Mouse (Mus musculus) forebrain, embryonic 15.5 days (tissue): ENCODE results near the gene Nup133. TPM values are rescaled to one million over a fixed set of nuclear protein-coding genes. Genes with fewer than 3 reads are reported as not detected.

Experiments used
- ATAC-seq: fragments of 200-750 bp; cut with Nextera tagmentation; replicated peaks from 2 replicates; pipeline ENCODE4 v1.8.0; 2017; ENCODE audit warnings: mild to moderate bottlenecking, moderate TSS enrichment, moderate library complexity
- H3K27ac ChIP-seq: fragments of 300-500 bp; sonication (generic); replicated peaks from 2 replicates; pipeline ENCODE4 v1.5.1; 2015; ENCODE audit warnings: mild to moderate bottlenecking, inconsistent platforms
- H3K27me3 ChIP-seq: fragments of 300-500 bp; sonication (generic); 2 replicates; pipeline ENCODE4 v1.6.1; 2015; ENCODE audit warnings: inconsistent platforms
- H3K36me3 ChIP-seq: fragments of 300-500 bp; sonication (generic); 2 replicates; pipeline ENCODE4 v1.6.1; 2015; ENCODE audit warnings: mild to moderate bottlenecking, inconsistent platforms
- H3K4me1 ChIP-seq: fragments of 300-500 bp; sonication (generic); 2 replicates; pipeline ENCODE4 v1.6.1; 2015; ENCODE audit warnings: inconsistent platforms
- H3K4me2 ChIP-seq: fragments of 300-500 bp; sonication (generic); replicated peaks from 2 replicates; pipeline ENCODE4 v1.6.1; 2015; ENCODE audit warnings: mild to moderate bottlenecking, inconsistent platforms
- H3K4me3 ChIP-seq: fragments of 300-500 bp; sonication (generic); 2 replicates; pipeline ENCODE4 v1.5.1; 2015; ENCODE audit warnings: mild to moderate bottlenecking, inconsistent platforms
- H3K9ac ChIP-seq: fragments of 300-500 bp; sonication (generic); replicated peaks from 2 replicates; pipeline ENCODE4 v1.6.1; 2015; ENCODE audit warnings: mild to moderate bottlenecking, inconsistent platforms
- H3K9me3 ChIP-seq: fragments of 300-500 bp; sonication (generic); 2 replicates; pipeline ENCODE4 v1.6.1; 2016; ENCODE audit warnings: inconsistent platforms
- WGBS: fragments of 180-500 bp; shearing (Covaris S2); methylation state at CpG from one replicate; pipeline ENCODE4 v1.1.7; 2015; ENCODE audit warnings: mixed read lengths; 5-methylcytosine and 5-hydroxymethylcytosine counted together
- polyA plus RNA-seq: library from polyadenylated mRNA; unstranded; fragments of >200 nt; fragmentation: Nextera tagmentation; extraction: Ambion mirVana; gene quantifications from 2 replicates; pipeline ENCODE4 v1.2.1, GENCODE M21; 2015

Gene Nup133
- 31.9 and 33.4 TPM in 2 replicates for polyA plus RNA-seq

DNA sequence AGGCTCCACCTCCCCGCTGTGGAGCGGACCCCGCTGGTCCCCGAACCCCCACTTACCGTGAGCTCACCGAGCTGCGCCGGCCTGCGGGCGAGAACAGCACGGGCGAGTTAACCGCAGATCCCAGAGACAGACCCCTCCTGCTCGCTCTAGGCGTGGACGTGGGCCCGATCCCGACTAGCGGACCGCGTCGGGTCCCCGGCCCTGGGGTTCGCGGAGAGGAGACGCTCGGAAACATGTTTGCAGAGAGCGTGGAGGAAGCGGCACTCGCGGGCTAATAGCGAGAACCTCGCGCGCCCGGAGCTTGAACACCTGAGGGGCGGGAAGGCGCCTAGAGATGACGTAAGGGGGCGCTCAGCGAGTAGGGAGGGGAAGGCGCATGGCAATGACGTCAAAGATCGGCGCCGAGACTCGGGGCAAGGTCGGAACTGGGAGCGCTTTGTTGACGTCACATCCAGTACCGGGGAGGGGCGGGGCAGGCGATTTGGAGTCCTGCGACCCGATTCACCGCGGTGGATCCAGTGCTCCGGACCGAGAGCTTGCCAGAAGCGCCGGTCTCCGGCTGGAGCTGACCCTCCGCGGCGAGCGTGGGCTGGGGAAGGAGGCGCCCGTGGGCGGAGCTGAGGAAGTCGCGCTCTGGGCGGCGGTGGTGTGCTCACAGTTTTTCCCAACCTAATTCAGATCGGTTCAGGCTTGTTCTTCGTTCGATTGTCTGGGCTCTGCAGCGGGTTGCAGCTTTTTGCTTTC lies at the start of gene Nup133:
Gene Nup133 (minus strand): TSS at position 324 of the 744 bp plus-strand sequence.
- ATAC-seq: peak; percentile 88
- under 1% methylated on average over 75 of the region's 77 CpGs for WGBS

DNA sequence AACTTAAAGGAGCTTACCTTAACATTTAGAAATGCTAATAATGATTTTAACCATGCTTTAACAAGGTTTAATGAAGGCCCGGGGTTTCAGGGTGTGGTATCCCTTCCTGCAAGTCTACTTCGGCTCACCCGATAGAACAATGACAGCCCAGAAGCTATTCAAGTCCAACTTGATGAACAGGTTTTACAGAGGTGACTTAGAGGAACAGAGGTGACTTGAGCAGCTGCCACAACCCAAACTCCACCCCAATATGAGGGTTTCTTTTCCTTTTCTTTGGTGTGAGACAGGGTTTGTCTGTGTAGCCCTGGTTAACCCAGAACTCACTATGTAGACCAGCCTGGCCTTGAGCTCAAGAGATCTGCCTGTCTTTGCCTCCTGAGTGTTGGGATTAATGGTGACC lies 44.9 kb upstream of the Nup133 start:
- 91% methylated on average over 3 of the region's 3 CpGs for WGBS
- H3K4me1 ChIP-seq: peaks cover 4% of the 10 kb centered on the region; the same call in 1 of the 2 replicates
- no peaks in the 10 kb centered on the region for H3K9me3 ChIP-seq
- no peaks in the 10 kb centered on the region for H3K27me3 ChIP-seq
- H3K36me3 ChIP-seq: peaks cover 20% of the 10 kb centered on the region
- H3K4me3 ChIP-seq: no peak overlapping the region
- no peak overlapping the region for H3K27ac ChIP-seq
- no peak overlapping the region for H3K9ac ChIP-seq
- ATAC-seq: no peak
- no peak overlapping the region for H3K4me2 ChIP-seq

More for the DNA sequence above, at the start of gene Nup133:
- no peaks in the 10 kb centered on the region for H3K9me3 ChIP-seq
- no peaks in the 10 kb centered on the region for H3K27me3 ChIP-seq
- H3K4me1 ChIP-seq: peaks cover 17% of the 10 kb centered on the region
- peak within 1 kb of the TSS; percentile 91 for H3K4me2 ChIP-seq
- peak within 1 kb of the TSS; percentile 79 for H3K4me3 ChIP-seq
- peak within 1 kb of the TSS; percentile 91 for H3K9ac ChIP-seq
- peaks cover 28% of the 10 kb centered on the region for H3K36me3 ChIP-seq
- peak within 1 kb of the TSS; percentile 86 for H3K27ac ChIP-seq

DNA sequence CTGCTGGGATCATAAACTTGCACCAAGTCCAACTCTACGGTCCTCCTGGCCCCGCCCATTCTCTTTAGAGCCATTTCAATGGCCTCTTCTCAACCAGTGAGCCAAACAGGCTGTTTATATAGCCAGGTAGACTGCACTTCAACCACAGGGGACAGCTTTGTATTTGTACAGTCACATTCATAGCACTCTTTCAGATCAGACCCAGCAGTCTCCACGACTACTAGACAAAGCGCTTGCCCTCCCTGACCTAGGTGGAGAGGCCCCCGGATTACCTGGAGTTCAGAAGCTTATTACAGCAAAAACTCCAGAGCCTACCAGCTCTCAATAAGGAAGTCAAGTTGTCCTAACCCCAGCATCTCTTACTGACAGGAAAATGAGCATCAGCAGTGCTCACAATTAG lies 44.5 kb upstream of the Nup133 start:
- 93% methylated on average over 5 of the region's 5 CpGs for WGBS
- peaks cover 20% of the 10 kb centered on the region for H3K36me3 ChIP-seq
- no peaks in the 10 kb centered on the region for H3K9me3 ChIP-seq
- no peak overlapping the region for H3K4me2 ChIP-seq
- H3K9ac ChIP-seq: no peak overlapping the region
- no peak overlapping the region for H3K4me3 ChIP-seq
- H3K27ac ChIP-seq: no peak overlapping the region
- H3K27me3 ChIP-seq: no peaks in the 10 kb centered on the region
- ATAC-seq: no peak
- H3K4me1 ChIP-seq: peaks cover 4% of the 10 kb centered on the region; the same call in 1 of the 2 replicates

DNA sequence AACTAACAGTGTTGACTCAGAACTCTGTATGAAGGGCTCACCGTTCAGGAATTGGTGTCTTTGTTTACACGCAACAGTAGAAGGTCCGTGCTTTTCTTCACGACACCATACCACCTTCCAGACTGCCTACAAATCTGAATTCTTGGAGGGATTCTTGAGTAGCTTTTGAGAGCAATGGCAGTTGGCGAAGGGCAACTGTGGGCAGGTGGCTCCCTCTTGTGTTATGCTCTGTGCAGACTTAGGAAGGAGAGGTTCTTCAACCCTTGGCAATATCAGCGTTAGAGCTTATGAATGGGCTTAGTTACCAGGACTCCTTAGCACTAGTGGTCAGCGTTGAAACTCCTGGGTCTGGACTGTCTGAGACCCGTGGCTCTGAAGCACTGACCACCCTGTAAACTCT lies 43.5 kb upstream of the Nup133 start:
- Histone ChIP-seq H3K36me3 (peaks cover 18% of the 10 kb centered on the region), H3K9ac (no peak overlapping the region), H3K4me3 (no peak overlapping the region), H3K27ac (0 out of 2 replicates have a peak overlapping the region, but pooled peaks have one; percentile 34), H3K27me3 (no peaks in the 10 kb centered on the region), H3K4me2 (no peak overlapping the region), H3K9me3 (no peaks in the 10 kb centered on the region), H3K4me1 (peaks cover 4% of the 10 kb centered on the region; the same call in 1 of the 2 replicates)
- no peak for ATAC-seq
- 72% methylated on average over 8 of the region's 8 CpGs for WGBS

DNA sequence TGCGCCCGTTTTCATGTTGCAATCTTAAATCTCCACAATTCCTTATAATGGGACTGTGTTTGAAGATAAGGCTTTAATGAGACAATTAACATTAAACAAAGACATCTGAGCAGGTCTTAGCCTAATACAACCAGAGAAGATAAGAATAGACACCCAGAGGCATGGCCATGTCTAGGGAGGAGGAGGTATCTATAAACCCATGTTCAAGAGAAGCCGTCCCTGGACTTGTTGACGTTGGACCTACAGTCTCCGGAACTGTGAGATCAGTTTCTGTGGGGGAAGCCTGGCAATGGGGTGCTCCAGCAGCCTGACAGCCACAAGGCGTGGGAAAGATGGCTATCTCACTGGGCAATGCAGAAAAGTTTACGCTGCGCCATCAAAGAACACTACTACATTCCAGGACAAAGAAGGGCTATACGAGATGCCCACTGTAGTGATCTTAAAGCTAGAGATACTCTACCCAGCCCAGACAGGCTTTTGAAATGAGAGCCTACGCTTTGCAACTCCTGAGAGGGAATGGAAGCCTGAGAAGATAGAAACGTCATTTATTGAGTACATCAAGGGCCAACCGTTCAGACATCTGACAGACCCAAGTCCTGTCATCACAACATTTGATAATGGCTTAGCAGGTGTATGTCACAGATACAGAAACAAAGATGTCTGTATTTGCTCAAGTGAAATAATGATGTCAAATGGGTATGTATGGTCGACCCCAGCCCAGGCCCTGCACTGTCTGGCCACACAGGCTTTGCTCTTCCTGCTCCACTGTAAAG lies 41.4 kb upstream of the Nup133 start:
- H3K36me3 ChIP-seq: 0 out of 2 replicates have a peak, but pooled peaks cover 4% of the 10 kb centered on the region
- 91% methylated on average over 13 of the region's 13 CpGs for WGBS
- ATAC-seq: no peak
- no peaks in the 10 kb centered on the region for H3K9me3 ChIP-seq
- H3K27me3 ChIP-seq: no peaks in the 10 kb centered on the region
- no peak overlapping the region for H3K9ac ChIP-seq
- H3K27ac ChIP-seq: no peak overlapping the region
- H3K4me3 ChIP-seq: no peak overlapping the region
- no peak overlapping the region for H3K4me2 ChIP-seq
- peaks cover 4% of the 10 kb centered on the region; the same call in 1 of the 2 replicates for H3K4me1 ChIP-seq

DNA sequence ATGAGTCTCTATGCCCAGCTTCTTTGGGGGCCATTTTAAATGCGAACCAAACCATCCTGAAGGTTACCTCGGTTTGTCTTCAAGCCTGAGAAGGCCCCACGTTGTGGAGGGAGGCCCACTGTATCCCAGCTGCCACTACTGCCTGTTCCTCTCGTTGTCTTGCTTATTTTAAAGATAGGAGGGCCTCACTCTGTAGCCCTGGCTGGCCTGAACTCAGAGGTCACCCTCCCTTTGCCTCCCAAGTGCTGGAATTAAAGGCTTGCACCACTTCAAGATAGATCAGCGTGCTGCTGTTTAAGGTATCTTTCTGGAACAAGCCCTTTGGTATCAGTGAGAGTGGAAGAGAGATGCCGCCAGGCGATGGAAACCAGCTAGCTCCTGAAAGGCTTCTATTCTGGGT lies 40.1 kb upstream of the Nup133 start:
- Histone ChIP-seq H3K4me3 (no peak overlapping the region), H3K4me2 (no peak overlapping the region), H3K27ac (no peak overlapping the region), H3K36me3 (no peaks in the 10 kb centered on the region), H3K27me3 (no peaks in the 10 kb centered on the region), H3K9ac (no peak overlapping the region), H3K4me1 (peaks cover 4% of the 10 kb centered on the region; the same call in 1 of the 2 replicates), H3K9me3 (no peaks in the 10 kb centered on the region)
- WGBS: 76% methylated on average over 7 of the region's 7 CpGs
- ATAC-seq: no peak

DNA sequence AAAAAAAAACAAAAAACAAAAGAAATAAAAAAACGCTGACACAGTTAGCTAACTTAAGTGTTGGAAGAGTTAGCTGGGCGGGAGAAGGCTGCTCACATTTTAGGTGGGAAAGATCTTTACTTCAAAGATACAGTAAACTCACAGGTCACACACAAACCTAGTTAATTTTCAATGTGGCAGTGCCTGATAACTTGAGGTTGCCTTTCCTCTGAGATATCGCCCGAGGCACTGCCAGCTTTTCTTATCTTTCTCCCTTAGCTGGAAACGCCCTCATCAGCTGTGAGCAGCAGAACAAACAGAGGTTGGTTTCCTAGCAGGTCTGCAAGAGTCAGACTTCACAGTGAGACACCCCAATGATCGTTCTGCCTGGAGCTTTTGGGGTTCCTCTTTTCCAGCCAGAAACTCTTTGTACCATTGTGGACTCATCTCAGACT lies 39.6 kb upstream of the Nup133 start:
- Histone ChIP-seq H3K36me3 (no peaks in the 10 kb centered on the region), H3K9ac (no peak overlapping the region), H3K4me2 (no peak overlapping the region), H3K4me1 (peaks cover 4% of the 10 kb centered on the region; the same call in 1 of the 2 replicates), H3K9me3 (no peaks in the 10 kb centered on the region), H3K27me3 (no peaks in the 10 kb centered on the region), H3K4me3 (no peak overlapping the region), H3K27ac (no peak overlapping the region)
- ATAC-seq: no peak
- 82% methylated on average over 6 of the region's 6 CpGs for WGBS

DNA sequence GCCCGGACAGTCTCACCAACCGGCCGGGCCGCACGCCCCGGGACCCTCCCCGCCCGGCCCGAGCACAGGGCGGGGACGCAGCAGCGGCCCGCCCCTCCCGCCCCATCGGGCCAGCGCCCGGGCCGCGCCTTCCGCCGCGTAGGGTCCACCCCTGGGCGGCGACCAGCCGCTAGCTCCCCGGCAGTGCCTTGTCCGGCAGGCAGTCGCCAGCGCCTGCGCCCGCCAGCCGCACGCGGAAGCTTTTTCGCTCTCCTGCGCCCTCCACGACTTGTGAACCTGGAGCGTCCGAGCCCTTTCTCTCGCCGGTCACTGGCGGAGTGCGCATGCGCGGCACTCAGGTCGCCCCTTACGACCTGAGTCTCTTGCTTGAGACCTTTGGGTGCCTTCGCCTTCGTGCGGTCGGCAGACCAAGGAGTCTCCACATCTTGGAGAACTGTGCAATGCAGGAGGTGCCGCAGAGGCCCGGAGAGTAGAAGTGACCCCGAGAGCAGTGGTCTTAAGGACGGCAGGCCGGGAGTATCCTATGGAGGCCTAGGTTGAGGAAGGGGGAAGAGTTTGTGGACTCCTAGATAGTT lies 33.8 kb upstream of the Nup133 start, which contains the start of gene Abcb10:
Gene Abcb10 (minus strand): TSS at position 297 of the 575 bp plus-strand sequence.
- Histone ChIP-seq H3K9me3 (no peaks in the 10 kb centered on the region), H3K27ac (peak within 1 kb of the TSS; percentile 53), H3K36me3 (no peaks in the 10 kb centered on the region), H3K9ac (peak within 1 kb of the TSS; percentile 75), H3K4me2 (peak within 1 kb of the TSS; percentile 84), H3K4me1 (peaks cover 27% of the 10 kb centered on the region), H3K4me3 (peak within 1 kb of the TSS; percentile 66), H3K27me3 (no peaks in the 10 kb centered on the region)
- WGBS: under 1% methylated on average over 48 of the region's 56 CpGs
- peak; percentile 85 for ATAC-seq

DNA sequence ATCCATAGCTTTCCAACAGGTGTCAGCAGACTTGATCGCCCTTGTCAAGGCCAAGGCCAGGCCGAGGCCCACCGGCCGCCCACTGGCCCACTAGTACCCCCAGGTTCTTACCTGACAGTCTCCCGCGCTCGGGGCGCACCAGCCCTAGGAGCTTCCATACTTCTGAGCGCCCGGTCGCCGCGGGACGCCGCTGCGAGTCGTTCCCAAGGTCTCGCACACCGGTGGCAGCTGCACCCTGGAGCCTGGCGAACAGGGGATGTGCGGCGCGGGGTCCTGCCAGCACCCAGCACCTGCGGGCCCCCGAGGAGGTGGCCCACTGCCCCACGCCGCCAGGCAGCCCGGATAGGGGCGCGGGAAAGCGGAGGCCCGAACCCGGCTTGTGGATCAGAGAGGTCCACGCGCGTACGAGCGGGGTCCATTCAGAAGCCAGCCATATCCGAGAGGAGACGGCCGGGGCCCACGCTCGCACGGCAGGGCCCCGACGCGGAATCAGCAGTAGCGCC lies 33.3 kb upstream of the Nup133 start:
- peak; percentile 42 for ATAC-seq

DNA sequence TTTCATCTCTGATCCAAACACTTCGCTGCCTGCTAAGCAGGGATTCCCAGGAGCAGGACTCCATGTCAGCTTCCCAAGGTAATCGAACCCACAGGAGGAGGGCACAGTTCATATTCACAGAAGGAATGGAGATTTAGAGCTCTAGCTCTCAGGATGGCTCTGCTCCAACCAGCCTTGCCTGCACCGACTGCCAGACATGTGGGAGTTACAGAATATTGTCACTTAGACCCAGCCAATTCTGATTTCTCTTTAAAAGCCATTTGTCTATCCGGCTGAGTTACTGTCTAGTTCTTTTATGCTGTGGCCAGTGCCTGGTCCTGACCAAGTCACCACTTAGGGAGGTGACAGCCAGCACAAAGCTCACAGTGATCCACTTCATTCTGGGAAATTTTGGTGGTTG lies 32.6 kb upstream of the Nup133 start:
- no peaks in the 10 kb centered on the region for H3K9me3 ChIP-seq
- WGBS: 38% methylated on average over 4 of the region's 4 CpGs
- H3K27me3 ChIP-seq: no peaks in the 10 kb centered on the region
- no peak overlapping the region; the same call in 1 of the 2 replicates for H3K27ac ChIP-seq
- peak overlapping the region; percentile 66 for H3K4me3 ChIP-seq
- H3K4me1 ChIP-seq: peaks cover 27% of the 10 kb centered on the region
- no peak for ATAC-seq
- H3K4me2 ChIP-seq: peak overlapping the region; percentile 84
- 0 out of 2 replicates have a peak overlapping the region, but pooled peaks have one; percentile 16 for H3K9ac ChIP-seq
- no peaks in the 10 kb centered on the region for H3K36me3 ChIP-seq

More for the DNA sequence above, 33.3 kb upstream of the Nup133 start:
- Histone ChIP-seq H3K4me1 (peaks cover 27% of the 10 kb centered on the region), H3K9me3 (no peaks in the 10 kb centered on the region), H3K4me2 (peak overlapping the region; percentile 84), H3K27ac (peak overlapping the region; percentile 53; the same call in 1 of the 2 replicates), H3K36me3 (no peaks in the 10 kb centered on the region), H3K27me3 (no peaks in the 10 kb centered on the region), H3K9ac (peak overlapping the region; percentile 75), H3K4me3 (peak overlapping the region; percentile 66)
- WGBS: under 1% methylated on average over 48 of the region's 48 CpGs

DNA sequence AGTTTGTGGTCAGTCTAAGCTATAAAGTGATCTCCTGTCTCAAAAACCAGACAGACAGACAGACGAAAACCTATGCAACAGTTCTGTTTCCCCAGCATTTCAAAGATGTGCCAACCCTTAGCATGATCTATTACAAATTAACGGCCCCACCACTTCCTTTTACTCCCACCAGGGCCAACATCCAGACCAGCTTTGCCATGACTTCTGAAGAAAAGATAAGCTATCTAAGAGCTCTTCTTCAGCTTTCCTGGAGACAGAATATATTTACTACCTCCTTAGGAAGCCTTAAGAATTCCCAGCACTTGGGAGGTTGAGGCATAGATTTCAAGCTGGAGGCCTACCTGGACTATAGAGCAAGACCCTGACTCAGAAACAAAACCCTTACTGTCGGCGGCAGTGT lies 31.2 kb upstream of the Nup133 start:
- Histone ChIP-seq H3K27ac (no peak overlapping the region), H3K4me1 (peaks cover 27% of the 10 kb centered on the region), H3K4me2 (no peak overlapping the region), H3K9me3 (no peaks in the 10 kb centered on the region), H3K9ac (no peak overlapping the region), H3K4me3 (no peak overlapping the region), H3K27me3 (no peaks in the 10 kb centered on the region), H3K36me3 (no peaks in the 10 kb centered on the region)
- WGBS: 79% methylated on average over 4 of the region's 4 CpGs
- ATAC-seq: no peak
